11 mouse cellular contexts compared by ENCODE assay signal in genomic region chr10:60811792-60812525, GRCm38 (mm10). TPM values are rescaled to one million over a fixed set of nuclear protein-coding genes. Genes with fewer than 3 reads are reported as not detected.
DNase-seq lines count a peak whose midpoint lies in the region; ATAC-seq lines count a peak whose summit lies in the region.
"Had no signal": no experiment of that assay in that cellular context is flagged by ENCODE, and none has a peak within 500 bp of the region (broad histone marks: within the 10 kb centered on the region; RNA-seq: fewer than 3 reads in every experiment).

No protein-coding gene starts in this region.

- peak; percentile 92 for DNase-seq in heart, adult 11 months
- DNase-seq in heart, postnatal 10 days, result no peak
- no peak for DNase-seq in liver, embryonic 11.5 days (ENCODE audit: low spot score)
- DNase-seq in embryo, embryonic 10.5 days (ENCODE audit: low spot score), result peak; percentile 69
- DNase-seq in natural killer cell, adult 2 months (ENCODE audit: low spot score in 2 of 2), result no peak
- DNase-seq: B cell, adult 2 months; liver, postnatal 0 days had no signal

- H3K4me1 ChIP-seq in liver, embryonic 11.5 days (replicated peaks; ENCODE audit: control insufficient read depth, insufficient read depth, low read length), result peaks cover 40% of the 10 kb centered on the region
- H3K4me1 ChIP-seq in liver, embryonic 12.5 days, result peaks cover 56% of the 10 kb centered on the region
- peaks cover 98% of the 10 kb centered on the region for H3K4me1 ChIP-seq in limb, embryonic 13.5 days

- H3K4me2 ChIP-seq in liver, embryonic 11.5 days, result peak overlapping the region; percentile 4; the same call in 1 of the 2 replicates
- no peak overlapping the region; the same call in 1 of the 2 replicates for H3K4me2 ChIP-seq in liver, embryonic 12.5 days
- peak overlapping the region; percentile 51 for H3K4me2 ChIP-seq in limb, embryonic 13.5 days (replicated peaks)

- intact Hi-C loops in heart, postnatal 10 days (cut with DNase I), result no loop called here

- H3K4me3 ChIP-seq in liver, embryonic 11.5 days (ENCODE audit: low read depth, low read length), result no peak overlapping the region
- H3K4me3 ChIP-seq in liver, embryonic 12.5 days, result no peak overlapping the region
- H3K4me3 ChIP-seq in limb, embryonic 13.5 days, result peak overlapping the region; percentile 5; the same call in 1 of the 2 replicates
- H3K4me3 ChIP-seq: erythroblast, embryonic 14.5 days had no signal

- H3K27ac ChIP-seq in liver, embryonic 11.5 days (ENCODE audit: low read depth, low read length), result no peak overlapping the region
- H3K27ac ChIP-seq in liver, embryonic 12.5 days, result no peak overlapping the region
- peak overlapping the region; percentile 94 for H3K27ac ChIP-seq in limb, embryonic 13.5 days

- no peak for ATAC-seq in liver, embryonic 11.5 days (replicated peaks; ENCODE audit: low FRiP score)
- no peak for ATAC-seq in liver, embryonic 12.5 days
- ATAC-seq in limb, embryonic 13.5 days (ENCODE audit: low FRiP score, low read depth), result no peak
- ATAC-seq in frontal cortex, adult (ENCODE audit: low TSS enrichment), result no peak
- ATAC-seq: liver, postnatal 0 days had no signal

- no peak overlapping the region for H3K9ac ChIP-seq in liver, embryonic 11.5 days (ENCODE audit: low read depth, low read length)
- H3K9ac ChIP-seq in liver, embryonic 12.5 days, result no peak overlapping the region
- H3K9ac ChIP-seq in limb, embryonic 13.5 days, result peak overlapping the region; percentile 48
- H3K9ac ChIP-seq: liver, postnatal 0 days had no signal

- no peaks in the 10 kb centered on the region for H3K36me3 ChIP-seq in liver, embryonic 11.5 days (ENCODE audit: control insufficient read depth, insufficient read depth, low read length)
- no peaks in the 10 kb centered on the region for H3K36me3 ChIP-seq in liver, embryonic 12.5 days
- no peaks in the 10 kb centered on the region for H3K36me3 ChIP-seq in limb, embryonic 13.5 days

- 5% methylated on average over 15 of the region's 15 CpGs for WGBS in liver, embryonic 11.5 days
- 5% methylated on average over 15 of the region's 15 CpGs for WGBS in liver, embryonic 12.5 days (ENCODE audit: insufficient replicate concordance)
- 2% methylated on average over 15 of the region's 15 CpGs for WGBS in limb, embryonic 13.5 days

- no peaks in the 10 kb centered on the region for H3K9me3 ChIP-seq in liver, embryonic 11.5 days (ENCODE audit: control insufficient read depth, low read length)
- H3K9me3 ChIP-seq in liver, embryonic 12.5 days (replicated peaks), result no peaks in the 10 kb centered on the region
- no peaks in the 10 kb centered on the region for H3K9me3 ChIP-seq in limb, embryonic 13.5 days

- peaks cover 40% of the 10 kb centered on the region for H3K27me3 ChIP-seq in liver, embryonic 11.5 days (replicated peaks; ENCODE audit: control insufficient read depth, insufficient read depth, low read length)
- H3K27me3 ChIP-seq in liver, embryonic 12.5 days (replicated peaks), result peaks cover 85% of the 10 kb centered on the region
- H3K27me3 ChIP-seq in limb, embryonic 13.5 days, result no peaks in the 10 kb centered on the region

RNA-seq across cellular contexts. Expression of gene Unc5b, which starts 19.4 kb away (rescaled TPM):
- total RNA-seq in heart, postnatal 10 days (2021), result 10 to 100 TPM; 35.3 to 47.0 TPM
- polyA plus RNA-seq in liver, embryonic 11.5 days (2014; fragmentation: Nextera tagmentation; extraction: Ambion mirVana), result 3.2 and 4.2 TPM in 2 replicates
- polyA plus RNA-seq in liver, embryonic 12.5 days (2016; fragmentation: Nextera tagmentation; extraction: Ambion mirVana), result 1.3 and 1.4 TPM in 2 replicates
- 8.1 and 8.3 TPM in 2 replicates for polyA plus RNA-seq in limb, embryonic 13.5 days (2015; fragmentation: Nextera tagmentation; extraction: Ambion mirVana)
- polyA plus RNA-seq: erythroblast, embryonic 14.5 days had no signal

RNA-seq across cellular contexts. Expression of gene Slc29a3, which starts 59.4 kb away (rescaled TPM):
- 1 to 10 TPM; 6.8 to 7.7 TPM for total RNA-seq in heart, postnatal 10 days (2021)
- 4.3 and 4.8 TPM in 2 replicates for polyA plus RNA-seq in liver, embryonic 11.5 days (2014; fragmentation: Nextera tagmentation; extraction: Ambion mirVana)
- polyA plus RNA-seq in liver, embryonic 12.5 days (2016; fragmentation: Nextera tagmentation; extraction: Ambion mirVana), result 3.6 and 4.2 TPM in 2 replicates
- 12.4 and 13.7 TPM in 2 replicates for polyA plus RNA-seq in limb, embryonic 13.5 days (2015; fragmentation: Nextera tagmentation; extraction: Ambion mirVana)

Comparison
In these comparisons a context has a peak if more than half of its experiments do, and no peak if none do; other contexts are left out.
1. DNase-seq: peak in heart, adult 11 months (single experiment) and embryo, embryonic 10.5 days (single experiment); none in heart, postnatal 10 days (0 of 2), liver, embryonic 11.5 days (single experiment) and natural killer cell, adult 2 months (0 of 2).